Mouse (Mus musculus): ENCODE data around the gene Lipf.

Lipf gene

DNA sequence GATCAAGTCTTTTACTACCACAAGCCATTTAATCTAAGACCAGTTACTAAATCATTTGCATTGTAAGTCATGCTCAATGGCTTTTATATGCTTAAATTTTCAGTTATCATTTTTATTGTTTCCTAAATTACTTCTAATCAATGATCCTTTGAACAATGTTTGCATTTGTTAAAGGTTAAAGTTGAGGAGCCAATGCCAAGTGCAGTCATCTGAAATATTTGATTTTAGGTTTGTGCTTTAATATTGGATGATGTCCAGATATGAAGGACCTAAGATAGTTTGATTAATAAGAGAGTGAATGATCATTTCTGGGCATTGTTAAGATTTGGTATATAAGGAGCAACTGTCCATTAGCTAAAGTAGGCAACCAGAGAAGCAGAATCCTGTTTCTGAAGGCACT lies at the start of gene Lipf:
Gene Lipf, plus strand, starts transcription at position 301 of the 400 bp plus-strand sequence.
- DNase-seq (ENCODE audit: low read depth), result no peak

GRCm38 (mm10) chr19:33924099-33924498 lies 36.9 kb upstream of the Lipf start:
- DNase-seq (ENCODE audit: low read depth), result no peak

- DNase-seq (ENCODE audit: low read depth), result peak; percentile 39
Measured at GRCm38 (mm10) chr19:33979007-33979406, 18.0 kb downstream of the Lipf start.

GRCm38 (mm10) chr19:33983043-33983442 lies 22.1 kb downstream of the Lipf start:
- DNase-seq (ENCODE audit: low read depth), result no peak

- no peak for DNase-seq (ENCODE audit: low read depth)
Measured at GRCm38 (mm10) chr19:34008002-34008401, 47.0 kb downstream of the Lipf start, which contains the start of gene Lipk. TSS of gene Lipk (plus strand) at chr19:34008290.

DNA sequence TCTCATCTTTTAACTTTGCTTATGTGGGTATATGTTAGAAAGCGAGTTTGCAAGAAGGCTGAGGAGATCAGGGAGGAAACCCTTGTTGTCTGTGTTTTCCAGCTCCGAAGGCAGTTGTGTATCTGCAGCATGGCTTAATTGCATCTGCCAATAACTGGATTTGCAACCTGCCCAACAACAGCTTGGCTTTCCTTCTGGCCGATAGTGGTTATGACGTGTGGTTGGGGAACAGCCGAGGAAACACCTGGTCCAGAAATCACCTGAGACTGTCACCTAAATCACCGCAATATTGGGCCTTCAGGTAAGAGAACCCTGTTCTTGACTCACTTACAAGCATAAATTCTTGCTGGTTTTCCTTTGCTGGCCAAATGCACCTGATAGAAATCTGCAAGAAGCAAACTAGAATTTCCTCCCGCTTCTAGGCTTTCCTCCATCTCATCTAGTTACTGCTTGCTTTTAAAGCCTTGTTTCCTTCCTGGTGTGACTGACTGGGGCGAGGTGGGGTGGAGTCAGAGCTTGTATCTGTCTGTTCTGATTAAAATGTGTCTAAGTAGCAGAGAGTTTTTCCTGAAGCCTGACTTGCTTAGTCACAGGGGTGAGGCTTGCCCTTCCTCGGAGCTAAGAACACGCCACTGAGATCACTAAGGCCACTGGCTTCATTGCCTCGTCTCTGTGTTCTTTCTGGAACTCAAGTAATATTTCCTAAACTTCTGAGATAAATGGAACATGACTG lies 60.6 kb downstream of the Lipf start:
- no peak for DNase-seq (ENCODE audit: low read depth)

- peak; percentile 34 for DNase-seq (ENCODE audit: low read depth)
Measured at GRCm38 (mm10) chr19:34022759-34023158, 61.8 kb downstream of the Lipf start.
